Mouse (Mus musculus) gastrocnemius, postnatal 4 days (tissue): ENCODE data around the gene Gm20388. TPM values are rescaled to one million over a fixed set of nuclear protein-coding genes. Genes with fewer than 3 reads are reported as not detected.

ENCODE experiments used
- DNase-seq, 2 experiments: peaks; one replicate each; pipeline ENCODE4 v3.0.0; 2021 to 2022; ENCODE audit warnings: low spot score in 2 of 2, mixed read lengths in 2 of 2
- total RNA-seq, 2 experiments: library from RNA; stranded (reverse); gene quantifications; 2 replicates each; pipeline ENCODE4 v1.2.3; 2021

Gm20388 gene
- total RNA-seq, 2 experiments from 2014 or later: 12.8 to 22.8 TPM

DNA sequence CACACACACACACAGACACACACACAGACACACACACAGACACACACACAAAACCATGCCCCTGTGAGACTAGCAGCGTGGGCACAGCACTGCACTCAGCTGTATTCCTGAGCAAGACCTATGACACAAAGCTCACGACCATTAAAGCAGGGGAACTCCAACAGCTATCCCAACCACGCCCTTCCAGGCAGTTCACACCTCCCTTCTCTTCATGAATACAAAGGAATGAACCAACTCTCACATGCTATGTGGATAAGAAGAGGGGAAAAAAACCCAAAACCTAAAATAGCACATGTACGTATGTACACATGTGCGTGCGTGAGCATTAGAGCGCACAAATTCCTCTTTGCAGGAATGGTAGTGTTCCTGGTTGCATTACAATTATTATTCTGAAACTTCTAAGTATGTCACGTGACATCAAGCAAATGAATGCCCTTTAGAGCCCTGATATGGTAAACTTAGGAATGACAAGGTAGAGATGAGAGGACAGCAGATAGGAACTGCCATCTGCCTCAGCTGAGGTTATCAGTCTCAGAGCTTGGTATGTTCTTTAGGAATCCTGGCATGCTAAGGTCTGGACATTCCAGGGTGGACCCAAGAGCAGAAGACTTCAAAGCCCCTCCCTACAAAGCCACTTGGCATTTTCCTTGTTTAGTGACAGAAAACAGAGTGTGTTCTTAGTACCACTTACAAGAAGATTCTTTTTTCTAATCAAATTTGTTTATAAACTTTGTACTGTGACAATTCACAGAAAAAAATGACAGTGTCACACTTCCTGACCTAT is 3015.5 kb downstream of the Gm20388 start:
- DNase-seq: no peak

GRCm38 (mm10) chr8:122926782-122927181 is 3016.1 kb downstream of the Gm20388 start:
- DNase-seq: no peak

GRCm38 (mm10) chr8:122927841-122928240 is 3017.2 kb downstream of the Gm20388 start:
- DNase-seq: no peak

DNA sequence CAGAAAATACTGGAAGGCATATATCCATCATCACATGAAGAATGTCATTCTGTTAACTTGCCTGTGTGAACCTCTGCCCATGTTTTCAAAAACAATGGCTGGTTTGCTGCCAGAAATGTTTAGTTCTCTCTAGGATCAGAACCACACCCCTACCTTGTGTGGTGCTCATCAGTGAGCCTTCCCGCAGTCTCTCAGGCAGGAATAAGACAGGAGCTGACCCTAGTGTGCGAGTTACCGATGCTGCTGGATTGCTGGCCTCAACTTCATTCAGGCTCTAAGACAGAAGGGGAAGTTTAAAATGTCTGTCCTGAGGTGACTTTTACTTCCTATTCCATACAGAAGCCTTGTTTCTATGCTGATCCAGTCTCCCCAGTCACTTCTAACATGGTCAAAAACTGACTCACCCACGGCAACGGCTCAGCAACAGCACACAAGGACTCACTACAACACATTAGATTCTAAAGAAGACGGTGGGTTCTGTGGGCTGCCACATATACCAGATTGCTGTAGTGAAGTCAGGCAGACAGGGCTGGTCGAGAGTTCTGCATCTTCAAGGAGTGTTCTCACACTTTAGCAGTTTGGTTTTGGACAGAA is 3018.1 kb downstream of the Gm20388 start:
- DNase-seq: no peak

- DNase-seq: no peak
Measured at GRCm38 (mm10) chr8:122931834-122932560, 3021.4 kb downstream of the Gm20388 start.

DNA sequence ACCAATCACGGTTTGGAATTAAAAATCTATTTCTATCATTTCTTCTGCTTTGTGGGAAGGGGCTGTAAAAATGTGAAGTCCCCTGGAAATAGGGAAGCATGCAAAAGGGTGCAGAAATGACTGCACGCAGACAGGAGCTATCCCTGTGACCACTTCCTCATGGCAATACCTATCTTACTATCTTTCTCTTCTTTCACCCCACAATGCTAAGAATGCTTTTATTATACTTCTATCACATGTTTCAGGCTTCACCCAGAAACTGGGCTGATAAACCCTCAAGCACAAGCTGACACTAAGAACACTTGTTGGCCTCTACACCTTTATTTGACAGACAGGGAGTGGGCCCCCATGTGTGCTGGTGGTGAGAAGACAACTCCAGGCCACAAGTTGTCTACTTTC is 3021.9 kb downstream of the Gm20388 start:
- no peak for DNase-seq

- DNase-seq: no peak
Measured at GRCm38 (mm10) chr8:122933973-122934372, 3023.3 kb downstream of the Gm20388 start.

DNA sequence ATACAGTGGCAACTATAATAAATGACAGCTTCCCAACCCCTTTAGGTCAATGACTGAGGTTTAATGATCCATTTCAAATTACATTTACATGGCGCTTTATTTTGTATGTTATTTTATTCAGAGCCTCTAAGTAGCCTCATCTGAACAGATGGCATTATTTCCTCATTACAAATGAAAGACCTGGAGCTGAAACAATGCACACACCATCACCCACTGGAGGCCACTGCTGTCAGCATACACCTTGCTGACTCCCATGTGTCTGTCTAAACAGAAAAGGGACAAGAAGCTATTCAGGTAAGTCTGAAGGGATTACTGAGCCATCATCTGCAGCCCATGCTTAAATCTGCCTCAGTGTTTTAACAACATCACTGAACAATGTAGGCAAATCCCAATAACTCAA is 3024.5 kb downstream of the Gm20388 start:
- no peak for DNase-seq

- no peak for DNase-seq
Measured at GRCm38 (mm10) chr8:122935912-122936311, 3025.3 kb downstream of the Gm20388 start.

DNA sequence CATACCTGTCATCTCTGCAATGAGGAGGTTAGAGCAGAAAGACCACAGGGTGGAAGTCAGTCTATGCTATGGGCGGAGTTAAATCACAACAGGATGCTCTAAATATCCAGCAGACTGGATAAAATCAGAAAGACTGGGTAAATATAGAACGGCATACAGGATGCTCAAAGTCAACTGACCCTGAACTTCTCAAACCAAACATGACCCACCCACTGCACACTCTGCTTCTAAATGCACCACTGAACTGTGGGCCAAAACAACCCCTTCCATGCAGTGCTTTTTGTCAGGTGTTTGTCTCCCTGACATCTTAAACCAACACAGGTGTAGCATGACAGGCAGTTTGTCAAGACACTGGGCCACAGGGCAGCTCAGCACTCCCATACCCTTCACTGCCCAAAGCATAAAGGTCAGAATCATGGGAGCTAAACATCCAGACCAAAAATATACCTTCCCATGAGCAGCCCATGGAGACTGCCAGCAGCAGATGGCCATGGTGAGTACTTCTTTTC is 3027.0 kb downstream of the Gm20388 start:
- no peak for DNase-seq

- DNase-seq: no peak
Measured at GRCm38 (mm10) chr8:122938170-122938569, 3027.5 kb downstream of the Gm20388 start.

DNA sequence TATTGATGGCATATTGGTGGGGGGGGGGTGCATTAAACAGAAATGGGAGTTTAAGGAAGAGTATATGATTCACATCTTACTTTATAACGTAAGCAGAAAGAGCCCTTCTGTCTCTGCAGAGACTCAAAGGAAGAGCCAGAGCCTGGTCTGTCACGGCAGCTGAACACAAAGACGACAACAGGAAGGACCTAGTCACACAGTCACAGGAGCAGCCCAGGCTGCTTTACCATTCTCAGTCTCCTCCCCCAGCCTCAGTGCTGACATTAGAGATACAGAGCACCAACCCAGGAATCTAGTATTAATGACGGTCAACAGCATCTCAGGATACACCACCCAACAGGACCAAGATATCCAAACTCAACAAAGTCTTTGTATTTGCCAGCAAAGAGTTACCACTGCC is 3027.9 kb downstream of the Gm20388 start:
- DNase-seq: no peak

DNA sequence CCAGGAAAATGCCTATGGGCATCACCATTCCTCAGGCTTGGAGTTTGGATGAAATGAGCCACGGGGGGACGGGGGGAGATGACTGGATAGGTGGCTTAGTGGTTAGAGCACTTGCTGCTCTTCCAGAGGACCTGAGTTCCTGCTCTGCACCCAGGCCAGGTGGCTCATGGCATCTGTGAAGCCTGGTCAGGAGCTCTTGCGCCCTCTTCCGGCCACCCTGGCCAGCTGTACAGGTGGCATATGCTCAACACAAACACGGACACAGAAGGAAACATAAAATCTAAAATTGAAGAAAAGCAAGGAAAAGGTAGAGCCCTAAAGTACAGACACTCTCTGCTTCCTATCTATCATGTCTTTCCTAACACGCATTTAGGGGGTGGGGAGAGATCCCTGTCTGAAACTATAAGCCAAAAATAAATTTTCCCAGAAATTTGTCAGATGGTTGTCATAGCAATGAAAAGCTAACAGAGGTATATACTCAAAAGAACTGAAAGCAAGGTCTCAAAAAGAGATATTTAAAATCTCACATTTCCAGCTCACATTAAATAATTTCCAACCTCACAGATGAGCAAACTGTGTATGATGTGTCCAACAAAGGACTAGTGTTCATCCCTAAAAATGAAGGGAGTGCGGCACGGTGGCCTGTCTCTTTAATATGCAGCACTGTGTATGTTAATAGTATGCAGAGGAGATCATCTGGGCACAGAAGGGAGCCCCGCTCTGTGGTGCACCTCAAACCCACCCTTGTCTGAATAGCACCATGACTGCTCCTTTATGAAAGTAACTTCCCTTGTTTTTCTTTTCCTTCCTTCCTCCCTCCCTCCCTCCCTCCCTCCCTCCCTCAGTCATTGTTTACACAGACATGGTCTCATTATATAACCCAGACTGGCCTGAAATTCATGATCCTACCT is 3032.4 kb downstream of the Gm20388 start:
- no peak for DNase-seq

DNA sequence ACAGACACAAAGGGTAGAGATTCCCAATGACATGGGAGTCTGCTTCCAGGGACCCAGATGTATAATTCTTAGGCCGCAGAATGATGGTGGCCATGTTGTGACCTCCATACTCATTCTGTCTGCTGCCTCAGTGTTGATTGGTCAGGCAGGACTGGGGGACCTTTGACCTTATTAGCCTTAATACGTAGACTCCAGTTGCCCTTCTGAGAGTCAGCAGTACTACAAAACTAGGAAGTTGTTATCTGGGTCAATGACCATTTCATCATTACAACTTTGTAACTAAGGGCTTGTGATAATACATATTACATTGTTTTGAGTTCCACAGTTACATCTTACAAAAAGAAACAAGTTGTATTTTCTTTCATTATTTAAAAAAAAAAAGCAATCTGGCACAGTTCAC is 3035.1 kb downstream of the Gm20388 start:
- no peak for DNase-seq

DNA sequence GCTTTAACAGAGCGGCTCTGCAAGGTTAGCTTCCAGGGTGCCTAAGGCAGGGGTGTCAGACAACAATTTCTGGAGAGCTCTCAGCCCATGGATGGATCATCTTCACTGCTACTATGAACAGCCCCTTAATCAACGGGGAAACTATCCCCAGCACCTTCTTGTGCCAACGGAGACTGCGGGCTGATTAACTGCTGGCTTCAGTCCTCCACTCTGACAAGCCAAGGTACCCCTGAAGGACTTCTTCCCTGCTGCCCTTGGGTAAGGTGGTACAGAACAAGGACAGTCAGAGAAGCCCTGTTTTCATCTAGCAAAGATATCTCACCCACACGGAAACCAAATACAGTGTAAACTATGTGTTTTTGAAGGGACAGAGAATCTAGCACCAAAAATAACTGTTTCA is 3039.1 kb downstream of the Gm20388 start:
- DNase-seq: no peak

- DNase-seq: no peak
Measured at GRCm38 (mm10) chr8:122951456-122951855, 3040.8 kb downstream of the Gm20388 start.

DNA sequence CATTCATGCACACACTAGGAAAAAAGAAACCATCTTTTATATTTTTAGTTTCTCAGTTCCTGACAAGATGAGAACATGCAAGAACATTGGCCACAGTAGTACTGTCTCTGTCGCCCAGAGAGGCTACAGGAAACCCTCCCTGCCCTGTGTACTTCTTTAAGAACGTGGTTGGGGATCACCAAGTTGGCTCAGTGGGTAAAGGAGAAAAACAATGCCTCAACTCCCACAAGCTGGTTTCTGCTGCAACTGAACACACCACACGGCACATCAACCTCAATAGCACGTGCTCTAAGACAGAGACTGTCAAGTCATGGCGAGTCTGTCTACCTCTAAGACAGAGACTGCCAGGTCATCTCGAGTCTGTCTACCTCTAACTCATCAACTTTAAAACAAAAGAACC is 3042.4 kb downstream of the Gm20388 start:
- no peak for DNase-seq

DNA sequence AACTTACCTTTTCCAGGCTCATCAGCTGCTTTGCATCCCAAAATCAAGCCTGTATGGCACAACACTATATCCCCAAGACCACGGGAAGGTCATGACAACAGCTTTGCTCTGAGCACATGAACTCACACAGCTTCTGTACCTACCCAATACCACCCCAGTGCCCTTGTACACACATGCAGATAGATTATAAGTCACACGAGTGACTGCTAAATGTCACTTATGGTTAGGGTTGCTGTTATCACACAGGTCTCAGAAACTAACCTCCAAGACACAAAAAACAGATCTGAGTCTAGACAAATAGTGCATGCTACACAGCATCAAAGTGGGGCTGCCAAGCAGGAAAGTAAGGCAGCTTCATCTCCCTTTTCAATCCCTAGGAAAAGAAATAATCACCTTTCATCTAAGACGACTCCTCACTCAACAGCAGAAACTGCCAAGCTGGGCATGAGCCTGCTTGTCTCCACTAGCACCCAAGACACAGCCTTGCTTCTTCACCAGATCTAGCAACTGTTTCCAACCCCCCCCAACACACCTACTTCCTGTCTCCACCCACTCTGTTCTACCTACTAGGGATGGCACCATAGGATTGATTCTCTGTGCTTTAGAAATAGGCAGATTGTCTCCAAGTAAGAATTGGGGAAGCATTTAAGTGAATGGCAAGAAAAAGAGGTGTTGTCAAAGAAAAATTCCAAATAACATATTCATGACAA is 3043.6 kb downstream of the Gm20388 start:
- no peak for DNase-seq

- DNase-seq: no peak
Measured at GRCm38 (mm10) chr8:122955195-122955594, 3044.6 kb downstream of the Gm20388 start.

GRCm38 (mm10) chr8:122955997-122956396 is 3045.4 kb downstream of the Gm20388 start:
- no peak for DNase-seq
